Mouse (Mus musculus) MEL-GATA-1-ER (cell line): ENCODE data around the gene Anapc13.
A peak's percentile ranks its signal among the peaks of the same experiment; 100 is the strongest.

Experiments
- DNase-seq: peaks from one replicate; pipeline ENCODE4 v3.0.0-alpha.2; 2012; ENCODE audit warnings: low read depth; ENCODE audit errors: extremely low read depth

Anapc13 gene

GRCm38 (mm10) chr9:102631589-102632147, 5.6 kb downstream of the Anapc13 start:
- DNase-seq, result no peak

GRCm38 (mm10) chr9:102632173-102632572, 6.1 kb downstream of the Anapc13 start:
- DNase-seq, result no peak

DNA sequence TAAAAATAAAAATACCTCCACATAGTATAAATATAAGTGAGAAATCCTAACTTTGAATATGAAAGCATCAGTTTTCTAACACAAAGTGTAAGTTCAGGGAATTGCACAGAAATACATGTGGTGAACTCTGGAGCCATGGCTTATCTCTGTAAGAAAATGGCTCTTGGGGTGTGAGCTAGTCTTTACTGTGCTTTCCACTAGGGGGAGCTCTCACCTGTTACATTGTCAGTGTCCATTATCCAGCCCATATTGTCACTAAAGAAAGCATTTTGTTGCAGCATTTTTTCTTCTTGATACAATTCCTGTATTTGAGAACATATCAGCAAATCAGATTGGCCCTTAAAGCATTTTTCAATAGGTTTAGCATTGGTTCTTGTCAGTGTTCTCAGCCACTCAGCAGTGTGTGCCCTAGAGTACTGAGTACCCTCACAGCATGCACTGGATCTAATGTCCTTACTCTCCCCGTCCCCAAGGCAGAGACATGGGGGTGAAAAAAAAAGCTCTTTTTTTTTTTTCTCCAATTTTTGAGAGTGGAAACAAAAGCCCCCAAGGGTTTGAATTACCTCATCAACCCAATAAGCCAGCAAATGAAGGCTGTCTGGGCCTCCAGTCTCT, 6.9 kb downstream of the Anapc13 start:
- peak; percentile 47 for DNase-seq

DNA sequence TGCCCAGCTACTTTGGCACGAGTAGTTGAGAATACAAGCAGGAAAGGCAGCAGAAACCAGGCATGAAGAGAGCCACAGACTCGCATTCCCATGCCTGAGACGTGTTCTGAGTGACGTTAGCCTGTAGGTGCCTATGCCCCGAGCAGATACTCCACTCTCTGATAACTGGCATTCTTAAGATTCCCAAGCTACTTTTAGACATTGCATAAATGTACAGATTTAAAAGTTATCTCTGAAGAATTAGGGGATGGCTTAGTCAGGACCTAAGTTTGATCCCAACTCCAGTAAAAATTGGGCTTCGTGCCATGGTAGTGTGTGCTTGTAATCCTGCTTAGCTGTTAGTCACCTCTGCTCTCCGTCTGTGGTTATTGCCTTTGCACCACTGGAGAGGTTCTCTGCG, 8.4 kb downstream of the Anapc13 start:
- no peak for DNase-seq

DNA sequence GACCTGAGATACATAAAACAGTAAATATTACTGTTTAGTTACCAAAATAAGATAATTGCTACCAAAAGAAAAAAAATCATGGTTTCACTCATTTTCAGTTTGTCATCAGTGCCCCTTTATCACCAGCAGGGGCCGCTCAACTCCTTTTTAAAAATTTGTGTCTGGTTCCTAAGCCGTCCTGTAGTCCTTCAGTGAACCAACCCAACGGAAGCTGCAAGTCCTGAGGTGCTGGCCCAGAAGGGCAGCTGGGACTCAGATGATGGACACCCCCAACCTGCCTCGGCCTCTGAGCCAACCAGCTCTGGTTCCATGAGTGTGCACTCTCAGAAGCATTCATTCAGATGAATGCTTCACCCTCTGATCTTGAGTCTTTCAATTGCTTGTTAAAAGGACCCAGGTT, 10.5 kb downstream of the Anapc13 start:
- DNase-seq, result peak; percentile 33

DNA sequence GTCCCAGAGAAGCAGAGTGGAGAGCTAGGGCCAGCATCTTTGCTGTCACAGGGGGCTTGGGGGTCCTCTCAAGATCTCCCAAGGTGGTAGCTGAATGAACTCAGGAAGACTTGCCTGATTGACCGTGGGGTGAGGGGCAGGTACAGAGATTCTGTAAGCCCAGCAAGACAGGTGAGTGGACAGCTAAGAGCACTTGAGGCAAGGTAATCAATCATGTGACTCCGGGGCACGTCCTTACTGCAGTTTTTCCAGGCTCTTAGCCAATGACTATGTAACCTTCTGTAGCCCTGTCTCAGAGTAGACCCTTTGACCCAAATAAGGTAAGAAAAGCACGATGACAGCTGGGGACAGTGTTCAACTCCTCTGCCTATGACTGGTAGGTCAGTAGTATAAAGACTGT, 11.0 kb downstream of the Anapc13 start:
- DNase-seq, result no peak

DNA sequence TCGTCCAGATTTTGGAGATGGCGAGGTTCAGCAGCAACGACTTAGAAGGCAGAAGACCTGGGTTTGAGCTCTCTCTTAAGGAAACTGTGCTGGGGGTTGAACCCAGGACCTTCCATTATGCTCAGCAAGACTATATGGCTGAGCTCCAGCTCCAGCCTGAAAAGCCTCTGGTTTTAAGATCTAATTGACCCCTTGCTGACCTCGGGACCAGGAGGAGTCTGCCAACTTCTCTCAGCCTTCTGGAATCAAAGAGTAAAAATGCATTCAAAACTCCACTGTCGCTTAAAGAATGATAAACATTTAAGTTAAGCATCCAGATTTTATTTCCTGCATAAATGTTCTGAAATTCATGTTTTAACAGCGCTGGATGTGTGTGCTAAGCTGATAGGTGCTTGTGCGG, 12.9 kb downstream of the Anapc13 start:
- DNase-seq, result no peak

GRCm38 (mm10) chr9:102639510-102639909, 13.4 kb downstream of the Anapc13 start:
- no peak for DNase-seq

- DNase-seq, result no peak
Observed at GRCm38 (mm10) chr9:102641531-102641930, 15.4 kb downstream of the Anapc13 start.

DNA sequence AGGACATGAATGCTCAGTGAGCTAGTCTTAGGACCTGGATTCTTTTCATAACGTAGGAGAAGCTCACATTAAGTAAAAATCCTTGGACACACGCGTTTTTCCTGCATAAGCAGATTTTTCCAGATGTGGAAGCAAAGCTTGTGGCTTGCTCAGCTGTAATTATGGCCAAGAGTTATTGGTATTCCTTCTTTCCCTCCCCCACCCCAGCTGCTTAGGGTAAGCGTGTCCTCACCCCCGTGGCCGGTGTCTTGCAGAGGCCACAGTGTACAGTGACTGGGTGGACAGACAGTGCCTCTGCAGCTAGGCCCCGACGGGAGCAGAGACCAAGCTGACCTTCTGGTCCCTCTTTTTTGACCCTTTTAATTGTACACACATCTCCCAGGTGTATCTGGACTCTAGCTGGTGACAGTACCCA, 17.0 kb downstream of the Anapc13 start:
- no peak for DNase-seq

DNA sequence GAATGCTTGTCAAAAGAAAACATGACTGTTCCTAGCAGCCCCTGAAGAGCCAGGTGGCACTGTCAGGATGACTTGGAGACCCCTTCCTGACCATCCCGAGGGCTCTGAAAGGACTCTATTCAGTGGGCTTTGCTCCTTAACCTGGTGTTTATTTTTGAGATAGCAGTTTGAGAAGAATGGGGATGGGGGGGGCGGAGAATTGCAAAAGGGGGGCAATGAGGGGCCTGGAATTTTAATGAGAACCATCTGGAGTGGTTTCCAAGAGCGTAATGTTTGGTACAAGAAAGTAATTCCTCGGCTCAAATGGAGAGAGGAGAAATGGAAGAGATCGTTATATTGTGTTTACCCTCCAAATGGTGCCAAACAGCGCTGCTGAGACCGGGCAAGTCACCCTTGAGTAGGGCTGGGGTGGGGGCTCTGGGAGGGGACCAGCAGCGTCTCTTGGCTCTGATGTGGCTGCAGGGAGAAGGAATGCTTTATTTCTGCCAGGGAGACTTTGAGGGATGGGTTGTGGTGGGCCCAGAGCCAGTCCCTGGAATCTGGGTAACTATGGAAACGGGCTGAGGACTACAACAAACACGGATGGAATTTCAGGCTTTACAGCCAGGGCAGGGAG, 17.5 kb downstream of the Anapc13 start:
- DNase-seq, result no peak

DNA sequence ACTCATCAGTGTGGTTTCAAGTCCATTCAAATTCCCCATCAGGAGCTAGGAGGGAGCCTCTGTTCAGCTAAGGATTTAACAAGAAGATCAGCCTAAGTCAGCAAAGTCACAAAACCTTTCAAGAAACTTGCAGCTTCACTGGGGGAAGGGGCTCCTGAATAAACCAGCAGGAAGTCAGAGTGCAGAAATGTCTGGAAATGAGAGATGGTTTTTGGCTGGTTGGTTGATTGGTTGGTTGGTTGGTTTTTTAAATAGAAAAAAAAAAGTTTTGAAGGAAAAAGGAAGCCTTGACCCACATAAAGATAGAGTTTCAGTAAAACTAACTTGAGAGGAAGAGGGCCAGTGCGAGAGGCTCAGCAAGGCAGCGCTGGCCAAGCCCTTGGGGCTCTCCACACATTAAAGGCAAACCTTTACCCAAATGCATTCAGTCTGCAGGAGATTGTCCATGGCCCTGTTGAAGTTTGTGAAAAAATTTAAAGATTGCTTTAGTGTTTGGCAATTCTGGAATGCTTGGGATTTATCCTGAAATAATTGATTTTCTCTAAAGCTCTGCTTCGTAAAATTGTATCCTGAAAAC, 19.1 kb downstream of the Anapc13 start:
- no peak for DNase-seq

DNA sequence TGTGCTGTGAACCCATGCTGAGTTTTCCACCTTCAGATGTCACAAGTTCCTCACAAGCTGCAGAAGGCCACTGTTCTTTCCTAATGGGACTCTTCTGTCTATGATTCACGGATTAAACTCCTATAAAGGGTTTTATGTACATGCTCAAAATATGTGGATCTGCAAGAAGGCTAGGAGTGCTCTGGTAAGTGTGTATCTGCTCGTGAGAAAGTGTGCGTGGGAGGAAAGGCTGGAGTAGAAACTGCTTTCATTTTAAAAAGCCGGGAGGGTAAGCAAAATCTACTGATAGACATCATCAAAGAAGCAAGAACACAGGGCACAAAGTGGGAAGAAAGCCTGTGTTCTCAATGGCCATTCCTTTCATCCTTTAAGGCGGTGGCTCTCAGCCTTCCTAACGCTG, 20.9 kb downstream of the Anapc13 start:
- DNase-seq, result no peak

GRCm38 (mm10) chr9:102649917-102650527, 23.9 kb downstream of the Anapc13 start:
- DNase-seq, result no peak

- DNase-seq, result no peak
Observed at GRCm38 (mm10) chr9:102650637-102651036, 24.5 kb downstream of the Anapc13 start.

GRCm38 (mm10) chr9:102651199-102651720, 25.2 kb downstream of the Anapc13 start:
- DNase-seq, result no peak

GRCm38 (mm10) chr9:102656355-102657095, 30.4 kb downstream of the Anapc13 start:
- DNase-seq, result no peak

DNA sequence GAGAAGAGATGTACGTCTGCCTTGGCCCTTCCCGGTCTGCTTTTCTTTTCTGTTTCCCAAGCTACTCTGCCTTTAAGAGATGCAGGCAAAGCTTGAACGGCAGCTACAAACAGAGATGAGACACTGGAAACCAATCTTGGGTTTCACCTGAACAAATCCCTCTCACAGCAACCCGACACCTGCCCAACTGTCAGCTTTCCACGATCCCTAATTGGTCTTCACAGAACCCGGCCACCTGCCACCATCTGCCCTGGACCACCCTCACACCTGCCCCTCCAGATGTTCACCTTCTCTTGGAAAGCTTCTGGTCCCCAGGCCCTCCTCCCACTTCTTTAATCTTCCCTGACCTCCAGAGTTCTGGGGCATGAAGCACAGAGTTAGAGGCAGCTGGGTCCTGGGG, 42.0 kb downstream of the Anapc13 start:
- no peak for DNase-seq

GRCm38 (mm10) chr9:102668906-102669305, 42.8 kb downstream of the Anapc13 start:
- no peak for DNase-seq

- DNase-seq, result no peak
Observed at GRCm38 (mm10) chr9:102673381-102673780, 47.3 kb downstream of the Anapc13 start.

DNA sequence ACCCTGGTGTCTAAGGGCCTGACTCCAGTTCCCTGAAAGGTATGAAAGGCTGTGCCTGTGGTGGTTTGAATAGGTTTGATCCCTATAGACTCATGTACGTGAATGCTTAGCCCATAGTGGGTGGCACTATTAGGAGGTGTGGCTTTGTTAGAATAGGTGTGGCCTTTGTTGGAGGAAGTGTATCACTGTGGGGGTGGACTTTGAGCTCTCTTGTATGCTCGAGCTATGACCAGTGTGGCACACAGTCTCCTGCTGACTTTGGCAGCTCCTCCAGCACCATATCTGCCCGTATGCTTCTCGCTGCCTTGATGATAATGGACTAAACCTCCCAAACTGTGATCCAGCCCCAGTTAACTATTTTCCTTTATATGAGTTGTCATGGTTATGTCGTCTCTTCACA, 49.8 kb downstream of the Anapc13 start:
- no peak for DNase-seq
